Mouse (Mus musculus): ENCODE data around the gene Tdrd1. TPM values are rescaled to one million over a fixed set of nuclear protein-coding genes. Genes with fewer than 3 reads are reported as not detected.
A peak's percentile ranks its signal among the peaks of the same experiment; 100 is the strongest.

Gene Tdrd1
- polyA plus RNA-seq, 1 experiment from 2014 or later: 0.48 TPM

DNA sequence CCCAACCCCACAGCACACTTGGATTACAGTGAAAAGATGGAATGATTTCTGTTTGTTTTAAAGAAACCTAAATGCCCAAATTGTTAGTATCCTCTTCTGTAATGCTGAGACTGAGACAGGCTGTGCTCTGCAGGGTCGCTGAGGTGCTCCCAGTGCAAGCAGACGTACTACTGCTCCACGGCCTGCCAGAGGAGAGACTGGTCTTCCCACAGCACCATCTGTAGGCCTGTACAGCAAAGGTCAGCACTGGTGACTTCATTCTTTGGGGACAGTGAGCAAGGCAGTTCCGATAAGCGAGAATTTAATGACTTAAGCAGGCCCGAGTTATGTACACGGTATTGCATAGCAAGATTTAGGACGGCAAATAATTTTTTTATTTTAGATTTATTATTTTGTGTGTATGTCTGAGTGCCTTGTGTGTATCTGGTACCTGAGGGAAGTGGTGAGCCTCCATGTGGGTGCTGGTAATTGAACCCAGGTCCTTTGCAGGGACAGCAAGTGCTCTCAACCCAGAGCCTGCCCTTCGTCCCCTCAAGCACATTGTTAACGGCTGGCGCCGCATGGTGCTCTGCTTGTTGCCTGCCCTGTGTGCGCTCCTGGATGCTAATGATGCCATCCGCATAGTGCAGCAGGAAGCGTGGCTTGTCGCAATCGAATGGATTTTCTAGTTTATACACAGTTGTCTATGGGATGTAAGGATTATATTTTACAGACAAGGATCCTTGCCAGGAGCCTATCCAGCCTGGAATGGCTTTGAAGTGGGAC lies 13.1 kb downstream of the Tdrd1 start:
- DNase-seq (ENCODE audit: extremely low spot score, low spot score): no peak
- peaks cover 16% of the 10 kb centered on the region for H3K4me1 ChIP-seq
- no peaks in the 10 kb centered on the region for H3K27me3 ChIP-seq (ENCODE audit: poor library complexity, severe bottlenecking)
- no peak overlapping the region for H3K4me3 ChIP-seq
- H3K27ac ChIP-seq: 0 out of 2 replicates have a peak overlapping the region, but pooled peaks have one; percentile 16
- no peaks in the 10 kb centered on the region for H3K9me3 ChIP-seq
- no peaks in the 10 kb centered on the region for H3K36me3 ChIP-seq (replicated peaks)
- 83% methylated on average over 17 of the region's 17 CpGs for WGBS

DNA sequence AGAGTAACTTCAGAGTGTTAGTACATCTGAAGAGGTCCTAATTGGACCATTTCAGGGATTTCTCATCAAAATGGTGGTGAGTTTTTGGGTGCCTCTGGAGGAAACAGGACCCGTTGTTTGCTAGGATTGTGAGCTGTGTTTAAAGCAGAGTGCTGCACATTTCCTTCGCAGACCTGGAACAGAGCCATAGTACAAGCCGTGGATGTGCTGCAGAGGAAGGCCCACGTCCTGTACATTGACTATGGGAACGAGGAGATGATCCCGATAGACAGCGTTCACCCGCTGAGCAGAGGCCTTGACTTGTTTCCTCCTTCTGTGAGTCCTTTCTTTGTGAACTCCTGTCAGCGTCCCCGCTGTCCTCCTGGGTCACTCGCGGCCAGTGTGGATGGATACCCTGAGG lies 17.0 kb downstream of the Tdrd1 start:
- WGBS: 85% methylated on average over 12 of the region's 12 CpGs
- no peak overlapping the region for H3K4me3 ChIP-seq
- H3K36me3 ChIP-seq (replicated peaks): no peaks in the 10 kb centered on the region
- H3K4me1 ChIP-seq: peaks cover 9% of the 10 kb centered on the region
- no peak overlapping the region for H3K27ac ChIP-seq
- H3K9me3 ChIP-seq: peaks cover 16% of the 10 kb centered on the region
- no peaks in the 10 kb centered on the region for H3K27me3 ChIP-seq (ENCODE audit: poor library complexity, severe bottlenecking)
- no peak for DNase-seq (ENCODE audit: extremely low spot score, low spot score)

DNA sequence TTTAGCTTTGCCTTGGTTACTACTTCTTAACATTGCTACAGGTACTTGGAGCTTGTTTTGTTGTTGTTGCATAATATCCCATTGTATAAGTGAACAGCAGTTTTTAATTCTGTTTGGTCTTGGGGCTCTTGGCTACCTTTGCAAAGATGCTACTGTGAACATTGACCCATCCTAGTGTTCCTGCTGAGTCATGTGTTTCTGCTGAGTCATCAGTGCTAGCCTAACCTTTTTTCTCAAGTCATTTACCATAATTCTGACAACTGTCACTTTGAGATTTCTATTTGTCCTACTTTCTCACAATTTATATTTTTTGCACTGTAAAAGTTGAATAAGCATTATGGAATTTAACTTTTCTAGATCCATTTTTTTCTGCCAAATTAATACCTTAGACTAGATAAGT lies 26.6 kb downstream of the Tdrd1 start:
- Histone ChIP-seq H3K4me1 (peaks cover 4% of the 10 kb centered on the region), H3K27me3 (ENCODE audit: poor library complexity, severe bottlenecking) (no peaks in the 10 kb centered on the region), H3K27ac (no peak overlapping the region), H3K9me3 (peaks cover 7% of the 10 kb centered on the region), H3K4me3 (no peak overlapping the region), H3K36me3 (replicated peaks) (no peaks in the 10 kb centered on the region)
- DNase-seq (ENCODE audit: extremely low spot score, low spot score): no peak

DNA sequence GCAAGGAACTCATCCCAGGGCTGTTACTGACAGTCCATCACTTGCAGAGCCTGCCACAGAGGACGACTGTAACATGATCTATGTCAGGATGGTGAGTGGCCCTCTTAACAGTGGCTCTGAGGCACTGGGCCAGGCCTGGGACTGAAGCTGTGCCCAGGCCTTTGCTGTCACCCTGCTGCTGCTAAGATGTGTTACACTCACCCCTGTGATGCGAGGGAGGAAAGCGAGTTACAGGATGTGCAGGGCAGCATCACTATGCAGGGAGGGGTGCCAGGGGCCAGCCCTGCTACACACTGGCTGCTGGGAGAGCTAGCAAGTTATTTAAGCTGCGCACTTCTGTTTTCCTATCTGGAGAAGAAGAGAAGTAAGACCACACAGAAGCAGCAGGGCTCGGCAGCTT lies 30.4 kb downstream of the Tdrd1 start:
- 56% methylated on average over 5 of the region's 5 CpGs for WGBS
- Histone ChIP-seq H3K9me3 (no peaks in the 10 kb centered on the region; the same call in 1 of the 2 replicates), H3K4me1 (peaks cover 15% of the 10 kb centered on the region), H3K27ac (no peak overlapping the region), H3K4me3 (no peak overlapping the region), H3K36me3 (replicated peaks) (no peaks in the 10 kb centered on the region), H3K27me3 (ENCODE audit: poor library complexity, severe bottlenecking) (no peaks in the 10 kb centered on the region)
- no peak for DNase-seq (ENCODE audit: extremely low spot score, low spot score)

DNA sequence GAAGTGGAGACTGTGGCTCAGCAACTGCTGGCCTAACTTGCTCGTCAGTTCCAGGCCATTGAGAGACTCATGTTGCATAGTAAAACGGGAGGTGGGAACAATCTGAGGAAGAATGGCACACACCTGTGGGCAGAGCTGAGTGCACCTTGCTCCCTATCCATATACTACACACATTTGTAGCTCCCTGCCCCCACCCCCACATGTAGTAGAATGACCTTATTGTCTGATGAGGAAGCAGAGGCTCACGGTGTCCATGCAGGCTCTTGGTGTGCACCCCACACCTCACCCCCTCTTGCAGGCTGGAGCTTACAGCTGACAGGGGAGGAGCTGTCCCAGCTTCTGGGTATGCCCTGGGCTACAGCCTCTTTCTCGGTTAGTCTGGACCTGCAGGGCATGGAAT lies 41.7 kb downstream of the Tdrd1 start:
- H3K36me3 ChIP-seq (replicated peaks): no peaks in the 10 kb centered on the region
- DNase-seq (ENCODE audit: extremely low spot score, low spot score): no peak
- peaks cover 32% of the 10 kb centered on the region for H3K27me3 ChIP-seq (ENCODE audit: poor library complexity, severe bottlenecking)
- H3K4me1 ChIP-seq: peaks cover 11% of the 10 kb centered on the region
- no peak overlapping the region for H3K27ac ChIP-seq
- H3K4me3 ChIP-seq: no peak overlapping the region
- H3K9me3 ChIP-seq: no peaks in the 10 kb centered on the region
- WGBS: 72% methylated on average over 4 of the region's 4 CpGs

DNA sequence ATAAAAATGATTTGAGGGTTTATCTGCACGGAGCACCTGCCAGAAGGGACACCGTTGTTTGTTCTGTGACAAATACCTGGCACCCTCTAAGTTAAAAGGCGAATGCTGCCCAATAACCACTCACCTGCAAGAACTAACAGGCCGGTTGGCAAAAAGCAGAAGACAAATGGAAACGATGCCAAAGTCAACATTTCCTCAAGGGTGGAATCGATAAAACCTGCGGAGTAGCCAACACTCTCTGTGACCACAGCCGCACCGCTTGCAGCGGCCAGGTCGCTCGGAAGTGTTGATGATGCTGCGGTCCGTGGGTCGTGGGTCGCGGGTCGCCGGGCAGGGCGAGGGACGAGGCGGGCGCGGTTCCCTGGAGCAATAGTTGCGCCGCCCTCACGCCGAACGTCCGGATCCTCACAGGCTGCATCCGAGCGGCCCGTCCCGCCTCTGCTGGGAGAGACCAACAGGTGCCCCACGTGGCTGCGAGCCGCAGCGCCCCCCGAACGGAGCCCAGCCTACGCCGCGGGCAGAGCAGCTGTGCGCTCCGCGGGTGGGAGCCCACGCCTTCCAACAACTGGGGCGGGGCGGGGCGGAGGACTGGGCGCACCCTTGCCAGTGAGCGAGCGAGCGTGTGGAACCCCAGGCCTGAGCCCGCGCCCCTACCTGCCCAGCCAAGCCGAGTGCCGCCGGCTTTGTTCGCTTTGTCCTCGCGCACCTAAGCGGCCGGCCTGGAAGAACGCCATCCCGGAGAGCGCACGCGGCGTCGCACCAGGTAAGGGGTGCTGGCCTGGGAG lies 48.0 kb downstream of the Tdrd1 start, which contains the start of gene Vwa2:
Gene Vwa2, plus strand, starts transcription at position 434 of the 785 bp plus-strand sequence.
- DNase-seq (ENCODE audit: extremely low spot score, low spot score): peak; percentile 51
- no peaks in the 10 kb centered on the region for H3K9me3 ChIP-seq
- H3K27ac ChIP-seq: peak within 1 kb of the TSS; percentile 78
- H3K4me3 ChIP-seq: peak within 1 kb of the TSS; percentile 64
- H3K27me3 ChIP-seq (ENCODE audit: poor library complexity, severe bottlenecking): peaks cover 94% of the 10 kb centered on the region
- 3% methylated on average over 71 of the region's 71 CpGs for WGBS
- H3K36me3 ChIP-seq (replicated peaks): no peaks in the 10 kb centered on the region
- peaks cover 15% of the 10 kb centered on the region for H3K4me1 ChIP-seq

DNA sequence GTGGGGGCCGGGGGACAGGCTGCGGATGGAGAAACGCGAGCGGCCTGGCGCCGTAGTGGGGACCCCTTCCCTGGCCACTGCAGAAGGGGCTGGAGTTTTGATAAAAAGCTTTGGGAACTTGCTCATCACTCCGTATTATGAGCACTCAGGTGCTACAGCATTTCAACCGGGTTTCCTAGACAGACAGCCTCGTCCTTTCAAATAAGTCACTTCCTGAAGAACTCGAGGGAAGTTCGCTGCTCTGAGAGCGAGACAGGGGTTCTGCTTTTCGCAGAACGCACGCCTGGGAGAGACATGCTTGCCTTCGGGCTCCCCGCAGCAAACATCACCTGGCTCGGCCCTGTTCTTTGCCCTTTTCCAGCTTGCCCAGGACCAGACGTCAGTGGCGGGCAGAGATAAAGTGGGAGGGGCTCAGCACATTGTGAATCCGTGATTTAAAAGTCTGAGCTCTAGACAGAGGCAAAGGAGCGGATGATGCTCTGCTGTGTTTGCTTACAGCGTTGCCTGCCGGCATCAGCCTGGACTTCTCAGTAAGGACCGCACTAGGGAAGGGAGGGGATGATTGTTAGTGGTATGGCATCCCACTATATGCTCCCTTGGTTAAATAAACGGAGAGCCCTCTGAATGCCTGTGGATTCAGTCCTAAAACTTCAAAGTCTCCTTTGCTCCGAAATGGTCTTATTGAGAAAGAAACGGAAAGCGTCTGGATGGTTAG lies 48.7 kb downstream of the Tdrd1 start:
- Histone ChIP-seq H3K27me3 (ENCODE audit: poor library complexity, severe bottlenecking) (peaks cover 91% of the 10 kb centered on the region), H3K9me3 (no peaks in the 10 kb centered on the region), H3K4me3 (peak overlapping the region; percentile 64), H3K36me3 (replicated peaks) (no peaks in the 10 kb centered on the region), H3K4me1 (peaks cover 18% of the 10 kb centered on the region), H3K27ac (peak overlapping the region; percentile 78)
- DNase-seq (ENCODE audit: extremely low spot score, low spot score): peak; percentile 30
- 9% methylated on average over 30 of the region's 30 CpGs for WGBS

DNA sequence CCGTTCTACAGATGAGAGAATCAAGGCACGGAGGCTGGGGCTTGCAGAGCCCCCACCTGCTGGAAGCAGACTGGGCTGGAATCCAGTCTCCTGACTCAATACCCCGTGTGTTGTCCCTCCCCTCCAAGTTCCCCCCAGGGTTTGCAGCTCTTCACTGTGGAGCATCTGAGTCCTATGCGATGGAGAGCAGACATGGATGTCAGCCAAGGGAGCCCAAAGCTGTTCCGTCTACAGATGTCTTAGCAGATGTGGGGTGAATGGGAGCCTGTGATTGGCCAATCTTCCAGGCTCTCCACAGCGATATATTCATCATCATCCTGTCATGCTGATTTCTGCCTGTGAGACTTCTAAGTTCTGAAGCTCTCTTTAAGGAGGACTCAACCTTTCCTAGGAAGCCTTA lies 51.4 kb downstream of the Tdrd1 start:
- Histone ChIP-seq H3K9me3 (no peaks in the 10 kb centered on the region), H3K36me3 (replicated peaks) (no peaks in the 10 kb centered on the region), H3K4me1 (peaks cover 33% of the 10 kb centered on the region), H3K27ac (no peak overlapping the region), H3K4me3 (no peak overlapping the region), H3K27me3 (ENCODE audit: poor library complexity, severe bottlenecking) (peaks cover 75% of the 10 kb centered on the region)
- WGBS: 86% methylated on average over 6 of the region's 6 CpGs
- DNase-seq (ENCODE audit: extremely low spot score, low spot score): no peak

DNA sequence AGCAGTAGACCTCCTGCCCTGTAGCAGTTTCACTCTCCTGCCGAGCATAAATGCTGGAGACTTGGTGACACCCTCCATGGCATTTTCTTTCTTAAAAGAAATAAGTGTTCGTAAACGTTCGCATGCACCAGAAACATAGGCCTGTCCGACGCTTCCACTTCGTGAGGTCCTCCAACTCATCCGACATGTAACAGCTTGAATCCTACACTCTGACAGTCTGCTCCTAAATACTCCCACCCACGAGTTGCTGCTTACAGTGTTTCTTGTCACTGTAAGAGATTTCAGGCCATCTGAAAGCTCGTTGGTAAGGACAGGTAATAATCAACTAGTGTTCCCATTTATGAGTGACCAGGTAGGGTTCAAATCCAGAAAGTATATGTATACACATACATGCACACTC lies 61.9 kb downstream of the Tdrd1 start:
- Histone ChIP-seq H3K4me3 (no peak overlapping the region), H3K36me3 (replicated peaks) (no peaks in the 10 kb centered on the region), H3K9me3 (no peaks in the 10 kb centered on the region), H3K4me1 (peaks cover 30% of the 10 kb centered on the region), H3K27me3 (ENCODE audit: poor library complexity, severe bottlenecking) (no peaks in the 10 kb centered on the region), H3K27ac (no peak overlapping the region)
- 89% methylated on average over 10 of the region's 10 CpGs for WGBS
- no peak for DNase-seq (ENCODE audit: extremely low spot score, low spot score)

DNA sequence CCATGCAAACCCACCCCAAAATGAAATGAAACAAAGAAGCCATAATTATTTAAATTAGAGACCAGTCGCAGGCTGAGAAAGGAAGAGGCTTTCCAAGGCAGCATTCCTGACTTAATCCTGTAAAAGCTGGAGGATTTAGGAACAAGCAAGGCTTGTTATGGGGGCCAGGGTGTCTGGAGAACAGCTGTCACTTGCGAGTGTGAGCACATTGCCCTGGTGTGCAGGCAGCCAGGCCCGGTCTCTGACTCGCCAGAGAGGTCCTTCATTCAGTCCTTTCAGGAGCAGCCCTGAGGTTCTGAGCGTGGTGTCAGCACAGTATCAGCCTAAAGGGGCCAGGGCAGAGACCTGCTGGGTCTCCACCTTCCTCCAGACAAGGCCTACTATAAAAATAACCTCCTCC lies 62.6 kb downstream of the Tdrd1 start:
- no peaks in the 10 kb centered on the region for H3K36me3 ChIP-seq (replicated peaks)
- no peaks in the 10 kb centered on the region for H3K9me3 ChIP-seq
- no peak for DNase-seq (ENCODE audit: extremely low spot score, low spot score)
- H3K27me3 ChIP-seq (ENCODE audit: poor library complexity, severe bottlenecking): no peaks in the 10 kb centered on the region
- WGBS: 52% methylated on average over 5 of the region's 5 CpGs
- H3K4me3 ChIP-seq: no peak overlapping the region
- no peak overlapping the region for H3K27ac ChIP-seq
- H3K4me1 ChIP-seq: peaks cover 26% of the 10 kb centered on the region

DNA sequence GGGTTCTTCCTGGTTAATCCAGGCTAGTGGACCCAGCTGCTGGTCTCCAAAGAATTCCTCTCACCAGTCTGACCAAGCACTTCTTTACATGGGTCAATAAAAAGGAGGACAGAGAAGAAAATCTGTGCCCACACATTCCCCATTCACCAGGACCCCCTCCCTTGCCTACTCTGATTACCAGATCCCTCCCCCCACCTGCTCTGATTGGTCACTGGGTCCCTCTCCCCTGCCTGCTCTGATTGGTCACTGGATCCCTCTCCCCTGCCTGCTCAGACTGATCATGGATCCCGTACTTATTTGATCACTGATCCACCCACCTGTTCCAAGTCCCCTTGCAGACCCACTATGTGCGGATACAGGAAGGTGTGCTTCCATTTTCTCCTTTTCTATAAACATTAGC lies 65.4 kb downstream of the Tdrd1 start:
- 53% methylated on average over 2 of the region's 2 CpGs for WGBS
- Histone ChIP-seq H3K4me1 (peaks cover 29% of the 10 kb centered on the region), H3K4me3 (no peak overlapping the region), H3K27me3 (ENCODE audit: poor library complexity, severe bottlenecking) (no peaks in the 10 kb centered on the region), H3K27ac (no peak overlapping the region; the same call in 1 of the 2 replicates), H3K9me3 (no peaks in the 10 kb centered on the region), H3K36me3 (replicated peaks) (no peaks in the 10 kb centered on the region)
- no peak for DNase-seq (ENCODE audit: extremely low spot score, low spot score)

DNA sequence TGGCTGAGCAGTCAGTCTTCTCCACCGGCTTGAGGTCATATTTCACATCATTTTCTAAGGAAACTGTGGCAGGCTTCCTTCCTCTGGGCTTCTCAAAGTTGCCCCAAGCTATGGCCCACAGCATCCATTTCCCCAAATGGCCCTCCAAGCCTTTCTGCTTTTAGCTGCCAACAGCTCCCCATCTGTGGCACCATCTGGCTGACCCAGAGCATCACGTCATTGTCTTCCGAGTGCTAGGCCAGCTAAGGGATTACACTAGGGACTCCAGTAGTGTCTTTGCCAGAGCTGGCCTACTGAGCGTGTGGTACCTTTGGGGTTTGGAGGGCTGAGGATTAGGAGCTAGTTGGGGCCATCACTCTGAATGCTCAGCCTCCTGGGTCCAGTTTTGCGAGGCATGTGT lies 66.6 kb downstream of the Tdrd1 start:
- WGBS: 90% methylated on average over 5 of the region's 5 CpGs
- peaks cover 23% of the 10 kb centered on the region for H3K4me1 ChIP-seq
- no peaks in the 10 kb centered on the region for H3K9me3 ChIP-seq
- DNase-seq (ENCODE audit: extremely low spot score, low spot score): no peak
- no peaks in the 10 kb centered on the region for H3K36me3 ChIP-seq (replicated peaks)
- H3K27me3 ChIP-seq (ENCODE audit: poor library complexity, severe bottlenecking): no peaks in the 10 kb centered on the region
- H3K27ac ChIP-seq: no peak overlapping the region
- no peak overlapping the region for H3K4me3 ChIP-seq

DNA sequence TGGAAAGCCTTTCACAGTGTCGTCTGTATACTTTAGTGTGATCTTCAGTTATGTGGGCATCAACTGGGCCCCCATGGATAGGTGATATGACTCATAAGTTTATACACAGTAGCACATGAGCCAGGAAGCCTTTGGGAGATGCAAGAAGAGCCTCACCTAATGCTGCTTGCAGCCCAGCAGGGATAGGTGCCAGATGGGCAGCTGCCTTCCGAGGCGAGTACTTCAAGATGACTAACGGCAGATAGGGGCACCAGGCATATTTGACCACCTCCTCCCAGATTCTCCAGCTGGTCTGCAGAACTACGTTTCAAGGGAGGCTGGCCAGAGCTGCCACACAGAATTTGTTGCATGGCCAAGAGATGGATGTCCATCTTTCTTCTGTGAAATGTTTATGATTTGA lies 67.3 kb downstream of the Tdrd1 start:
- no peaks in the 10 kb centered on the region for H3K27me3 ChIP-seq (ENCODE audit: poor library complexity, severe bottlenecking)
- WGBS: 91% methylated on average over 5 of the region's 5 CpGs

More for the DNA sequence above, 67.3 kb downstream of the Tdrd1 start:
- H3K27ac ChIP-seq: no peak overlapping the region
- peaks cover 21% of the 10 kb centered on the region for H3K4me1 ChIP-seq
- H3K9me3 ChIP-seq: no peaks in the 10 kb centered on the region
- DNase-seq (ENCODE audit: extremely low spot score, low spot score): no peak
- H3K4me3 ChIP-seq: no peak overlapping the region
- H3K36me3 ChIP-seq (replicated peaks): no peaks in the 10 kb centered on the region
